Mouse (Mus musculus) midbrain, embryonic 15.5 days (tissue): ENCODE measurements at regions not wholly inside any gene's neighbourhood (a gene's known extent, or its start where the extent isn't known, plus 50 kb on each side); places are given as distances from the start of the nearest gene placed in this dataset.

Experiments used
- ATAC-seq: fragments of 200-750 bp; cut with Nextera tagmentation; replicated peaks from 2 replicates; pipeline ENCODE4 v1.8.0; 2017; ENCODE audit warnings: moderate TSS enrichment
- H3K27ac ChIP-seq: fragments of 300-500 bp; sonication (generic); 2 replicates; pipeline ENCODE4 v1.5.1; 2015; ENCODE audit warnings: mild to moderate bottlenecking, inconsistent platforms
- H3K27me3 ChIP-seq: fragments of 300-500 bp; sonication (generic); replicated peaks from 2 replicates; pipeline ENCODE4 v1.6.1; 2015; ENCODE audit warnings: inconsistent platforms
- H3K36me3 ChIP-seq: fragments of 300-500 bp; sonication (generic); replicated peaks from 2 replicates; pipeline ENCODE4 v1.6.1; 2015; ENCODE audit warnings: inconsistent platforms
- H3K4me1 ChIP-seq: fragments of 300-500 bp; sonication (generic); 2 replicates; pipeline ENCODE4 v1.6.1; 2015; ENCODE audit warnings: inconsistent platforms
- H3K4me2 ChIP-seq: fragments of 300-500 bp; sonication (generic); 2 replicates; pipeline ENCODE4 v1.6.1; 2015; ENCODE audit warnings: inconsistent platforms, mild to moderate bottlenecking, moderate library complexity
- H3K4me3 ChIP-seq: fragments of 300-500 bp; sonication (generic); 2 replicates; pipeline ENCODE4 v1.5.1; 2015; ENCODE audit warnings: mild to moderate bottlenecking, inconsistent platforms
- H3K9ac ChIP-seq: fragments of 300-500 bp; sonication (generic); 2 replicates; pipeline ENCODE4 v1.6.1; 2015; ENCODE audit warnings: mild to moderate bottlenecking, inconsistent platforms
- H3K9me3 ChIP-seq: fragments of 300-500 bp; sonication (generic); 2 replicates; pipeline ENCODE4 v1.6.1; 2016; ENCODE audit warnings: inconsistent platforms
- WGBS: fragments of 180-500 bp; shearing (Covaris S2); methylation state at CpG from one replicate; pipeline ENCODE4 v1.1.7; 2015; ENCODE audit warnings: mixed read lengths; 5-methylcytosine and 5-hydroxymethylcytosine counted together

DNA sequence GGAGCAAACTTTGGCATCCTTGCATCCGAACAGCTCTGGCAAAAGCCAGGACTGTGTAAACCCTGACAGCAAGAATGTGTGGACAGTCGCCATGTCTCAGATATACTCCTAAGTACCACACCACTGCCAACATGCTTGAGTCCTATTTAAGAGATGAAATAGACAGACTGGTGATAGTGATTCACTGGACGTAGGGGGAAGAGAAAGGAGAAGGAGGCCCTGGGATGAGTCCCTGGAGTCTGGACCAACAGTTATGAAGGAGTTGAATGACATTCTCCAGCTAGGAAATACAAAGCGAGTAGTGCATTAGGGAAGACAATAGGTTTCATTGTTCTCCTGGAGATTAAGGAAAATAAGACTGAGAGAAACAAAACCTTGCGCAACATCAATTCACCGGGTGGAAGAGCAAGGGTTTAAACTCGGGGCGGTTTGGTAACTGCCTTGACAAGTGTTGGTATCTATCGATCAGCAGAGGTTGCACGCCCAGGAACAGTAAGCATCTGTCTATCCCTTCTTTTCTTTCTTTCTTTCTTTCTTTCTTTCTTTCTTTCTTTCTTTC lies 54.3 kb upstream of the Nrbf2 start:
- Histone ChIP-seq H3K27ac (no peak overlapping the region), H3K27me3 (no peaks in the 10 kb centered on the region)
- 59% methylated on average over 10 of the region's 10 CpGs for WGBS

DNA sequence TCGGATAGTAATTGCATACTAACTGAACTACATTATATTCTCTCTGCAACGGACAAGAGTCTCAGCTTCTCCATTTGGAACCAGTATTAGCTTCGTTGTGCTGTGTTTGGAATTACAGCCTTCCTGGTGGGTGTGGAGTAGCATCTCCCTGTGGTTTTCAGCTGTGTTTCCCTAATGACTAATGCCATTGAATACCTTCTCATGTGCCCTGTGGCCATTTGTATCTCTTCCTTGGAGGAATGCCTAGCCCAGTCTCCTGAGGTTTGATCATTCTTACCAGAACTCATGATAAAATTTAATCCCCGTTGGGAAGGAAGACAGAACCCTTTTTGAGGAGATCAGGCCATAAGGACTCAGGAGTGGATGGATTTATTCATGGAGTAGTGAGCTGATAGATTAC lies 59.6 kb upstream of the Nrbf2 start:
- Histone ChIP-seq H3K4me2 (no peak overlapping the region), H3K4me3 (no peak overlapping the region), H3K9ac (no peak overlapping the region), H3K27ac (no peak overlapping the region), H3K27me3 (no peaks in the 10 kb centered on the region), H3K4me1 (no peaks in the 10 kb centered on the region), H3K36me3 (no peaks in the 10 kb centered on the region), H3K9me3 (no peaks in the 10 kb centered on the region)
- ATAC-seq = no peak
- 85% methylated on average over 4 of the region's 4 CpGs for WGBS

More for the DNA sequence above, 54.3 kb upstream of the Nrbf2 start:
- no peaks in the 10 kb centered on the region for H3K4me1 ChIP-seq
- H3K36me3 ChIP-seq = no peaks in the 10 kb centered on the region
- no peaks in the 10 kb centered on the region for H3K9me3 ChIP-seq
- ATAC-seq = no peak
- no peak overlapping the region for H3K4me2 ChIP-seq
- H3K9ac ChIP-seq = no peak overlapping the region
- no peak overlapping the region for H3K4me3 ChIP-seq

DNA sequence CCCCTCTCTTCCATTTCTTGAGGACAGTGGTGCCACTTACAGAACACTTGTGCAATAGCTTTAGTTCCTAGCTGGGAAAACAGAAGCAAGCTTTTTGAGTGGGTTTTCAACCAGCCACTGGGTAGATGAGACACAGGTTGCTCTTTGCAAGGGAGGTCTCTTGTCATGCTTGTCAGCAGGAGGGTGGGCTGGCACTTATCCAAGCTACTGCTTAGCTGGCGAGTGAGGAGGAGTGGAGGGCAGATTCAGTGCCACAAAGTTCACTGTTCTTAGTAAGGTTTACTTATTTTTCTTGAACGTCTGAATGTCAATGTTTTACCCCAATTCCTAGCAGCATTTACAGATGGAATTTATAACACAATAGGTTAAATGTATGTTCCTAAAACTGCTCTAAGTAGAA lies 65.9 kb upstream of the Nrbf2 start:
- H3K9ac ChIP-seq = no peak overlapping the region
- no peaks in the 10 kb centered on the region for H3K27me3 ChIP-seq
- H3K4me3 ChIP-seq = no peak overlapping the region
- no peaks in the 10 kb centered on the region for H3K36me3 ChIP-seq
- no peak overlapping the region for H3K27ac ChIP-seq
- no peak for ATAC-seq
- H3K4me1 ChIP-seq = no peaks in the 10 kb centered on the region
- no peaks in the 10 kb centered on the region for H3K9me3 ChIP-seq
- 46% methylated on average over 2 of the region's 2 CpGs for WGBS
- H3K4me2 ChIP-seq = no peak overlapping the region

DNA sequence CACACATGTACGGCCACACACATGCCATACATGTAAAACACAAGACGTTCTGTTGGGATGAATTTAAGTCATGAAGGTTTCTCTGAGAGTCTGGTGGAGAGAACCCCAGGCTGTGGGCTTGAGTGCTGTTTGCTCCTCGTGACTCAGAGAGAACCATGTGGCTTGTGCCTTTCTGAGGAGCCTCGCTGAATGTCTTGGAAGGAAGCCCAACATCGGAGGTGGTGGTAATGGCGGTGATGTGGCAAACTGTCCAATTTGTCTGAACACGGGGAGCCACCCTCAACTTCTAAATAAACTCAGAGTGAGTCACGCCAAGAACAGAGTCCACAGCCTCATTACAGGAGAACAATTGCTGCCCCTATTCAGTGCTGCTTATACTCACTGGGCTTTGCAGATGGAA lies 75.7 kb upstream of the Nrbf2 start:
- H3K4me3 ChIP-seq = no peak overlapping the region
- 81% methylated on average over 8 of the region's 8 CpGs for WGBS
- no peak overlapping the region for H3K9ac ChIP-seq
- H3K27me3 ChIP-seq = no peaks in the 10 kb centered on the region
- H3K27ac ChIP-seq = no peak overlapping the region
- no peaks in the 10 kb centered on the region for H3K4me1 ChIP-seq
- no peak for ATAC-seq
- no peaks in the 10 kb centered on the region for H3K36me3 ChIP-seq
- H3K4me2 ChIP-seq = no peak overlapping the region
- H3K9me3 ChIP-seq = no peaks in the 10 kb centered on the region

DNA sequence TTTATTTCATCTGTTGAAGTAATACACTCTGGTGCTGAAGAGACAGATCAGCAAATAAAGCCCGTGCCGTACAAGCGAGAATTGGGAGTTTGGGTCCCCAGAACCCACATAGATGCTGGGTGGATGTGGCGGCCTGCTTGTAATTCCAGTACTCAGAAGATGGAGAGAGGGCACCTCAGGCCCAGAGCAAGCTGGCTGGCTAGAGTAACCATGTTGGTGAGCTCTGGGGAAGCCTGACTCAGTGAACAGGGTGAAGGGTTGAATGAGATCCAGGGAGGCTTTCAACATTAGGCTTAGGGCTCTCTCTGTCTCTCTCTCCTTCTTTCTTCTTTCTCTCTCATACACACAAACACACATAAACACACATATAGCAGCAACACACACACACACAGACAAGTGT lies 76.2 kb upstream of the Nrbf2 start:
- H3K4me1 ChIP-seq = no peaks in the 10 kb centered on the region
- ATAC-seq = no peak
- no peak overlapping the region for H3K9ac ChIP-seq
- no peaks in the 10 kb centered on the region for H3K27me3 ChIP-seq
- H3K9me3 ChIP-seq = no peaks in the 10 kb centered on the region
- 96% methylated on average over 4 of the region's 4 CpGs for WGBS
- H3K4me3 ChIP-seq = no peak overlapping the region
- no peaks in the 10 kb centered on the region for H3K36me3 ChIP-seq
- no peak overlapping the region for H3K27ac ChIP-seq
- no peak overlapping the region for H3K4me2 ChIP-seq

DNA sequence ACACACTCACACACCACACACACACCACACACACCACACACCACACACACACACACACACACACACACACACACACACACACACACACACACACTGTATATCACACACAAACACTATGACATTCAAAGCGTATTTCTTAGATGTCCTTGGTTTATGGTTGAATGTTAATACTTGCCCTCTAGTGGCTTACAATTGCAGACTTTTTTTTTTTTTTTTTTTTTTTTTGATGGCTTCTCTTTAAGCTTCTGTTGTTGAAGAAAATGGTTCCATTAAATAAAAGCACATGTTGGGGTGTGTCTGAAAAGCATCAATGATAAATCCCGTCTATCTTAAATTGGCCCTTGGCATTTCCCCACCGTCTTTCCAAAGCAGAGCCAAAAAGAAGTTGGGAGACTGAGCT lies 79.5 kb upstream of the Nrbf2 start:
- Histone ChIP-seq H3K36me3 (no peaks in the 10 kb centered on the region), H3K9ac (no peak overlapping the region), H3K4me3 (no peak overlapping the region), H3K27me3 (no peaks in the 10 kb centered on the region), H3K4me2 (no peak overlapping the region), H3K9me3 (no peaks in the 10 kb centered on the region), H3K4me1 (no peaks in the 10 kb centered on the region), H3K27ac (no peak overlapping the region)
- WGBS = 92% methylated on average over 3 of the region's 3 CpGs
- ATAC-seq = no peak

DNA sequence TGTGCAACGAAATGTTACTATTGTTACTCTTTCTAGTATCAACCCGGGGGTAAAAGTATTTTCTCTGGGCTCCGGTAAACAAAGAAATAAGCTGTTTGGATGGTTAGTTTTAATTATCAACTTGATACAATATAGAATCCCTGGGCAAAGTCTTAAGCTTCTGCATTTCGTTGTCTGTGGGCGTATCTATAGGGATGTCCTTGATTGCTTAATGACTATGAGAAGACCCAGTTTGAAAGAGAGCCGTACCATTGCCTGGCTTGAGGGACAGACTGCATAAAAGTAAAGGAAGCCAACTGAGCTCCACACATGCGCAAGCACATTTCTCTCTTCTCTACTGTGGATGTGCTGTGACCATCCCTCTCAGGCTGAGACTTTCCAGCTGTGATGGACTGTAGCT lies 80.1 kb upstream of the Nrbf2 start:
- H3K9me3 ChIP-seq = no peaks in the 10 kb centered on the region
- H3K36me3 ChIP-seq = no peaks in the 10 kb centered on the region
- WGBS = 90% methylated on average over 7 of the region's 7 CpGs
- no peaks in the 10 kb centered on the region for H3K27me3 ChIP-seq
- H3K4me3 ChIP-seq = no peak overlapping the region
- H3K27ac ChIP-seq = no peak overlapping the region
- no peak overlapping the region for H3K9ac ChIP-seq
- ATAC-seq = no peak
- no peak overlapping the region for H3K4me2 ChIP-seq
- no peaks in the 10 kb centered on the region for H3K4me1 ChIP-seq

DNA sequence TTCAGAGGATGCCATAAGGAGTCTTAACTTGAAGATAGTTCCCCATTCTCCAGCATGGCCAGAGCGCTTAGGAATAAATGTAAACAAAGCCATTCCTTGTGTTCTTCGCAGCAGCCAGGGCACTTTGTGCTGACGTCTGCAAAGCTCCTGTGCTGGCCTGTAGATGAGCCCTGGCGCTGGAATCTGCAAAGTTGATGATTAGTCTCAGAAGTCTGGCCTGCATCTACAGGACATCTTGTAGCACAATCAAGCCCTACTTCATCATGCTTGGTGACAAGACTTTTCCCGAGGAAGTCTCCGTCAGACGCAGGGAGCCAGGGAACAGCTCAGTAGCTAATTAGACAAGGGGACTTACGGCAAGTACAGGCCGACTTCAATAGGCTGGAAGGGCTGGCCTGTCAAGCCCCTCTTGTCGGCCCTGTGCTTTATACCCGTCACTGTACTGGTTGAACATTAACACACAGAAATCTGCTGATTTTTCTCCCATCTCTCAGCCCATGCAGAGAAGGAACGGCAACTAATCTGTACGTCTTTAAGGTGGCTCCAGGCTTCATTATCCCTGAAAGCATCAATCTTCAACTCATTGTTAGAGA lies 87.6 kb upstream of the Nrbf2 start:
- WGBS = 55% methylated on average over 13 of the region's 13 CpGs
- Histone ChIP-seq H3K9ac (no peak overlapping the region), H3K36me3 (no peaks in the 10 kb centered on the region), H3K27me3 (no peaks in the 10 kb centered on the region), H3K4me1 (no peaks in the 10 kb centered on the region), H3K9me3 (no peaks in the 10 kb centered on the region), H3K4me3 (no peak overlapping the region), H3K4me2 (no peak overlapping the region), H3K27ac (no peak overlapping the region)
- no peak for ATAC-seq

DNA sequence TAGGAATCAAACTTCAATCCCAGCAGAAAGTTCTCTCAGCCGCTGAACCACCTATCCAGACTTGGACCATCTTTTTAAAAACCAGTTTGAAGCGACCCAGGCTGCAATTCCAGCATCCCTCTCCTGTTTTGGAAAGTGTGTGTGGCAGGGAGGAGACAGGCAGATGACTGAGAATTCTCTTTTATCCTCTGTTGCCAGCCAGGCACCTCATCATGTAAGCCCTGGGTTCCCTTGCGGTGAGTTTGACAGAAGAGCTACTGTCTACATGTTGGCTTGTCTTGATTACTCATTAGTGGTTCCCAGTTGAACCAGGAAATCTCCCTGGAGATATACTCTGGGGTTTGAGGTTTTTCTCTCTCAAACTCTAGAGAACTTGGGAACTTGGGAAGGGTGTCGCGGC lies 91.5 kb upstream of the Nrbf2 start:
- Histone ChIP-seq H3K9me3 (no peaks in the 10 kb centered on the region), H3K36me3 (no peaks in the 10 kb centered on the region), H3K9ac (no peak overlapping the region), H3K4me3 (no peak overlapping the region), H3K4me1 (no peaks in the 10 kb centered on the region), H3K4me2 (no peak overlapping the region), H3K27ac (no peak overlapping the region), H3K27me3 (no peaks in the 10 kb centered on the region)
- no peak for ATAC-seq
- 90% methylated on average over 5 of the region's 5 CpGs for WGBS

DNA sequence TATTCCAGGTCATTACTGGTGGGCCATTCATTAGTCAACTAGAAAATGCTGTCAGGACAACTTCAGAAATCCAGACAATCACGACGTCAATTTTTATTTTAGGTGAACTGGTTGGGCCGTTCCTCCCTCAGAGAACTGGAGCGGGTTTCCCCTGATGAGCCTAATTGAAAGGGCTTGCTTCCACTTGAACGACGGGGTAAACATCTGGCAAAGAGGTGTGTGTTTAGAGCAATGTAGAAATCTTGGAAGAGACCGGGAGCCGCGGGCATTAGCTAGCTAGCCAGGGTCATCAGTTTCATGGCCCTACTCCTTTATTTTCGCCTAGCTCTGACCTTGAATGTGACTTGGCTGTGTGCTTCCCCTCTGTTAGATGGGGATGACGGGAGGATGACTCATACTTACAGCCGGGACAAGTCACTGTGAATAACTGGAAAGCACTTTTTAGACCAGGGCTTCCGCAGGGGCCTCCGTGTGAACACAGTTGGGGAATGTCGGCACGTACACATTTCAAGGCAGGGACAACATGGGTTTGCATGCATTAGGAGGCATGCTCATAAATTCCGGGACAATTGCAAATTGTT lies 92.6 kb upstream of the Nrbf2 start:
- Histone ChIP-seq H3K27ac (no peak overlapping the region), H3K4me2 (no peak overlapping the region), H3K4me3 (no peak overlapping the region), H3K9ac (no peak overlapping the region), H3K27me3 (no peaks in the 10 kb centered on the region), H3K36me3 (no peaks in the 10 kb centered on the region), H3K4me1 (no peaks in the 10 kb centered on the region), H3K9me3 (no peaks in the 10 kb centered on the region)
- WGBS = 84% methylated on average over 17 of the region's 17 CpGs
- ATAC-seq = no peak

DNA sequence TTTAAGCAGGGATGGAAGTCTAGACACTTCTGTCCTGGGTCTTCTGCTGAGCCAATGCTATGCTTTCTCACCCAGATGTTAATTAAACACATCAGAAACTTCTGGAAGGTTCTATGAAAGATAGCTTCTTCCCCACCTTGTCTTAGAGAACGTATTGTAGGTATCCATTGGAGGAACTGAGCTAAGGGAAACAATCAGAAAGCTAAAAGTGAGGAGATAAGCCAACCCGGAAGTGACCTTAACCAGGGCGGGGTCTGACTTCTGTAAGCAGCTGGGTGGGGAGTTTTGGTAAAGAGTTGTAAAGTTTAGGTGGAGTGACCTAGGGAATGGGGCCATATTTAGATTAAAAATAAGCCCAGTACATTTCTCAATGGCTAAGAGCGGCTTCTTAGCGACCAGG lies 95.1 kb upstream of the Nrbf2 start:
- Histone ChIP-seq H3K4me3 (no peak overlapping the region), H3K9ac (no peak overlapping the region), H3K27me3 (no peaks in the 10 kb centered on the region), H3K27ac (no peak overlapping the region), H3K36me3 (no peaks in the 10 kb centered on the region), H3K4me1 (no peaks in the 10 kb centered on the region), H3K4me2 (no peak overlapping the region), H3K9me3 (no peaks in the 10 kb centered on the region)
- ATAC-seq = no peak
- WGBS = 92% methylated on average over 5 of the region's 5 CpGs

DNA sequence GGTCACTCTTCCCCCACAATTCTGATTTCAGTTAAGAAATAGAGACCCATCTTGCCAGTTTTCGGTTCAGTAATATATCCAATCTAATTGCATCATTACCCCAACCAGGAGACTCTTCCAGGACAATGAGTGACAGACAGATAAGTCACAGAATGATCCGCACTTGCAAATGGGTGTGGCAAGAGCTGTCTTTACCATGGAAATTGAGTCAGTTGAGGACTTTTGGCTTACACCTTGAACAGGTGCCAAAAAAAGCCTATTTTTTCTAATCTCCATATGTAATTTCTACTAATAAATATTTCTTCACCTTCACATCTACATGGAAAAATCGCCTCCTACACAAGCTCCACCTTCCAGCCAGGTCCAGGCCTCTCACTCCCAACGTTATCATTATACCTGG lies 98.2 kb upstream of the Nrbf2 start:
- H3K27me3 ChIP-seq = no peaks in the 10 kb centered on the region
- H3K27ac ChIP-seq = no peak overlapping the region
- no peak for ATAC-seq
- H3K36me3 ChIP-seq = no peaks in the 10 kb centered on the region
- WGBS = 89% methylated on average over 4 of the region's 4 CpGs
- no peak overlapping the region for H3K9ac ChIP-seq
- H3K4me2 ChIP-seq = no peak overlapping the region
- no peak overlapping the region for H3K4me3 ChIP-seq
- no peaks in the 10 kb centered on the region for H3K9me3 ChIP-seq
- H3K4me1 ChIP-seq = no peaks in the 10 kb centered on the region

DNA sequence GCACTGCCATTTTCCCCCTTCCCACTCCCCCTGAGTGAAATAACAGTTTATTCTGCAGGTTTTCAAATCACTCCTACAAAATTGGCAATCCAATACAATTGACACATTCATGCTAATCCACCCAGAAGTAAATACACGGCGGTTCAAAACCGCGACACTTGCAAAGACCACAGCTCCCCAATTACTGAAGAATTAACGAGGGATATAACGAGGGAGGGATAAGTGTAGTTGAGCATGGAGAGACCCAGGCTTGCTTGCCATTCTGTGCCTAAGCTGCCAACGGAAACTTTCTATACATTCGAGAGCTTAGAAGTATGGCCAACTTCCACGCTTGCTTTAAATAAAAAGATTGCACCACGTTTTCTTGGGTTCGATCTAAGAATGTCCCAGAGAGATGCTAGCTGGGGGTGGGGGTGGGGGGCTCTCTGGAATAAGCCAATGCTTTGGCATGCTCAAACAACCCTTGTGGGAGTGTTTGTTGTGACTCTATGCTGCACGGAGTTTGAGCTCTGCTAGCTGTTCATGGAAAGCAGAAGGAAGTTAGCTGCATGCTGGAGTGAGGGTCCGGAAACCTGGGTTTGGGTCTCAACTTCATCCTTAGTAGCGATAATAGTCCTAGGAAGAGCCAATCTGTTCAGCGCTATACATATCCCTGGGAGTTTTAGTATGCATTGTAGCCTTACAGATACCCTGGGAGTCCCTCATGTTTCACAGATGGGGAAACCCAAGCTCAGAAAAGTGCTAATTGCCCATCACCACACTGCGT lies 98.9 kb upstream of the Nrbf2 start:
- no peak for ATAC-seq

More for the DNA sequence above, 98.9 kb upstream of the Nrbf2 start:
- WGBS = 80% methylated on average over 16 of the region's 16 CpGs
- H3K4me3 ChIP-seq = no peak overlapping the region
- H3K27me3 ChIP-seq = no peaks in the 10 kb centered on the region
- H3K9ac ChIP-seq = no peak overlapping the region
- no peaks in the 10 kb centered on the region for H3K36me3 ChIP-seq
- H3K9me3 ChIP-seq = no peaks in the 10 kb centered on the region
- no peak overlapping the region for H3K27ac ChIP-seq
- H3K4me2 ChIP-seq = no peak overlapping the region
- H3K4me1 ChIP-seq = no peaks in the 10 kb centered on the region
